Mouse (Mus musculus) midbrain, embryonic 15.5 days (tissue): ENCODE results near the gene Akap7. TPM values are rescaled to one million over a fixed set of nuclear protein-coding genes. Genes with fewer than 3 reads are reported as not detected.

Experiments used
- ATAC-seq: fragments of 200-750 bp; cut with Nextera tagmentation; replicated peaks from 2 replicates; pipeline ENCODE4 v1.8.0; 2017; ENCODE audit warnings: moderate TSS enrichment
- H3K27ac ChIP-seq: fragments of 300-500 bp; sonication (generic); 2 replicates; pipeline ENCODE4 v1.5.1; 2015; ENCODE audit warnings: mild to moderate bottlenecking, inconsistent platforms
- H3K27me3 ChIP-seq: fragments of 300-500 bp; sonication (generic); replicated peaks from 2 replicates; pipeline ENCODE4 v1.6.1; 2015; ENCODE audit warnings: inconsistent platforms
- H3K36me3 ChIP-seq: fragments of 300-500 bp; sonication (generic); replicated peaks from 2 replicates; pipeline ENCODE4 v1.6.1; 2015; ENCODE audit warnings: inconsistent platforms
- H3K4me1 ChIP-seq: fragments of 300-500 bp; sonication (generic); 2 replicates; pipeline ENCODE4 v1.6.1; 2015; ENCODE audit warnings: inconsistent platforms
- H3K4me2 ChIP-seq: fragments of 300-500 bp; sonication (generic); 2 replicates; pipeline ENCODE4 v1.6.1; 2015; ENCODE audit warnings: inconsistent platforms, mild to moderate bottlenecking, moderate library complexity
- H3K4me3 ChIP-seq: fragments of 300-500 bp; sonication (generic); 2 replicates; pipeline ENCODE4 v1.5.1; 2015; ENCODE audit warnings: mild to moderate bottlenecking, inconsistent platforms
- H3K9ac ChIP-seq: fragments of 300-500 bp; sonication (generic); 2 replicates; pipeline ENCODE4 v1.6.1; 2015; ENCODE audit warnings: mild to moderate bottlenecking, inconsistent platforms
- H3K9me3 ChIP-seq: fragments of 300-500 bp; sonication (generic); 2 replicates; pipeline ENCODE4 v1.6.1; 2016; ENCODE audit warnings: inconsistent platforms
- WGBS: fragments of 180-500 bp; shearing (Covaris S2); methylation state at CpG from one replicate; pipeline ENCODE4 v1.1.7; 2015; ENCODE audit warnings: mixed read lengths; 5-methylcytosine and 5-hydroxymethylcytosine counted together
- polyA plus RNA-seq: library from polyadenylated mRNA; unstranded; fragments of >200 nt; fragmentation: Nextera tagmentation; extraction: Ambion mirVana; gene quantifications from 2 replicates; pipeline ENCODE4 v1.2.1, GENCODE M21; 2015

The Akap7 gene
- polyA plus RNA-seq, 1 experiment from 2014 or later, result 42.4 TPM

DNA sequence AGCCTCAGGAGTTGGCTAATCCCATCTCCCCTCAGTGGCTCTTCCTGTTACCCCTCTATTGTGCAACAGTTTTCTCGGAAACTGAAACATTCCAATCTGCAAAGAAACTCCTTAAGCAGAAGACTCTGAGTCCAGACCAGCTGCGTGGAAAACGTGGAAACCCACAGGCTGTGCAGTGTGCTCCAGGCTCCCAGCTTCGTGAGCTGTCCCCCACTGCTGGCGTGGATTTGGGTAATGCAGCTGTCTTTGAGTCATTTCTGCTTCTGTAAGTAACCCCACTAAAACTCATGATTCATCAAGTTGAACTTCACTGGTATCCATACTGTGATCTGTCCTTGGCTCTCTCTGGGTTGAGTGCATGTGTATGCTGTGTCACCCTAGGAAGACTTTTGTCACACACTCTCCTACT, 179.2 kb downstream of the Akap7 start:
- Histone ChIP-seq H3K27ac (no peak overlapping the region), H3K4me2 (no peak overlapping the region), H3K36me3 (no peaks in the 10 kb centered on the region), H3K9me3 (no peaks in the 10 kb centered on the region), H3K9ac (no peak overlapping the region), H3K4me1 (no peaks in the 10 kb centered on the region), H3K4me3 (no peak overlapping the region), H3K27me3 (no peaks in the 10 kb centered on the region)
- WGBS, result 77% methylated on average over 5 of the region's 5 CpGs
- ATAC-seq, result no peak

- WGBS, result 92% methylated on average over 2 of the region's 2 CpGs
- no peak overlapping the region for H3K27ac ChIP-seq
- no peak for ATAC-seq
- H3K4me2 ChIP-seq, result no peak overlapping the region
- no peaks in the 10 kb centered on the region for H3K36me3 ChIP-seq
- no peaks in the 10 kb centered on the region for H3K4me1 ChIP-seq
- H3K4me3 ChIP-seq, result no peak overlapping the region
- H3K9ac ChIP-seq, result no peak overlapping the region
- no peaks in the 10 kb centered on the region for H3K27me3 ChIP-seq
- no peaks in the 10 kb centered on the region for H3K9me3 ChIP-seq
Observed at GRCm38 (mm10) chr10:25126035-25126434, 181.6 kb downstream of the Akap7 start.

- ATAC-seq, result no peak
- H3K9ac ChIP-seq, result no peak overlapping the region
- WGBS, result 89% methylated on average over 5 of the region's 5 CpGs
- H3K9me3 ChIP-seq, result no peaks in the 10 kb centered on the region
- H3K36me3 ChIP-seq, result no peaks in the 10 kb centered on the region
- H3K27ac ChIP-seq, result no peak overlapping the region
- H3K4me3 ChIP-seq, result no peak overlapping the region
- H3K27me3 ChIP-seq, result no peaks in the 10 kb centered on the region
- no peaks in the 10 kb centered on the region for H3K4me1 ChIP-seq
- no peak overlapping the region for H3K4me2 ChIP-seq
Observed at GRCm38 (mm10) chr10:25120871-25121554, 186.7 kb downstream of the Akap7 start.

Other genes starting within 250 kb of the Akap7 start
- 25.4 and 27.7 TPM in 2 replicates for gene Epb41l2, start 51.9 kb upstream of the Akap7 start, polyA plus RNA-seq
- gene Smlr1, start 228.4 kb upstream of the Akap7 start, polyA plus RNA-seq, result not detected in 2 replicates